Mouse (Mus musculus) right cerebral cortex, adult 18-20 months (tissue): Measurements from ENCODE around the gene Gm20481.
"Not testable (repeated sequence)": the region's sequence is repeated elsewhere in the genome, so short reads cannot be mapped to it uniquely, and the experiment has no call there.

Experiments
- DNase-seq: peaks from one replicate; pipeline ENCODE4 v3.0.0; 2022; ENCODE audit warnings: mixed read lengths

Gm20481 gene

GRCm38 (mm10) chr17:34969822-34970221, at the start of gene Gm20481:
TSS of gene Gm20481 (plus strand) at chr17:34969912.
- not testable (repeated sequence) for DNase-seq

GRCm38 (mm10) chr17:34922939-34923338, 46.8 kb upstream of the Gm20481 start:
- DNase-seq = no peak

- no peak for DNase-seq
These were observed 45.5 kb upstream of the Gm20481 start for GRCm38 (mm10) chr17:34924258-34924657.

DNA sequence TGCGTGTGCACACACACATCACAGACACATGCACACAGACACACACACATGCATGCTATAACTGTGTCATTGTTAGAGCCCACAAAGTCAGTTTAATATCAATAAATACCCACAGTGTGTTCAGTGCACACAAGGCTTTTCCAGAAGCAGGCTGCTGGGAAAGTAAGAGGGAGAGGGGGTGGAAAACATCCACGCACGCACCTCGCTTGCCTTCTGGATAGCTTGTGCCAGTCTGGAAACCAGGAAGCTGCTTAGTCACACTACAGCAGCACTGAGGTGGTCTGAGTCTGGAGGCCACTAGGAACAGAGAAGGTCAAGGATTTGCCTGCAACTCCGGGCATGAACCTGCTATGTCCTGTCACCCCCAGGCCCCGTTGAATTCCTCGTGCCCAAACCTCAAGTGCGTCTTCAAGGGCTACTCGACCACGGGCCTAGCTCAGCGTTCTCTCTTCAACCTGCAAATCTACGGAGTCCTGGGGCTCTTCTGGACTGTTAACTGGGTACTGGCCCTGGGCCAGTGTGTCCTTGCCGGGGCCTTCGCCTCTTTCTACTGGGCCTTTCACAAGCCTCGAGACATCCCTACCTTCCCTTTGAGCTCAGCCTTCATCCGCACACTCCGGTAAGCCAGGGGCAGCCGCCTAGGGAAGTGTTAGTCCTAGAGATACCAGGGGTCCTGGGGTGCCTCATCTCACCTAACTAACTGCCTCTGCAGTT, 42.2 kb upstream of the Gm20481 start:
- DNase-seq = peak; percentile 48

DNA sequence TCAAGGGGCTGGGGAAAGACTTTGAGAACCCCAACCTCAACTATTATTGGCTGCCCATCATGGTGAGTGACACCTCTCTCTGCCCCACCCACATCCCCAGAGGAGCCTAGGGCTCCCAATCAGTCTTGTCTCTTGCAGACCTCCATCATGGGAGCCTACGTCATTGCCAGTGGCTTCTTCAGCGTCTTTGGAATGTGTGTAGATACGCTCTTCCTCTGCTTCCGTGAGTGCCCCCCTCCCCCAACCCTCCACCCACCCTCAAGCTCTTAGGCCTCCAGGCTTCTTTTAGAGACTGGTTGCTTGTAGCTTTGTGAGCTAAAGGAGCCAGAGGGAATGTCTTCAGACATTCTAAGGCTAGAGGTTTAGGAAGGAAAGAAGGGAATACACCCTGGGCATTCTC, 40.9 kb upstream of the Gm20481 start:
- DNase-seq = no peak

- DNase-seq = peak; percentile 99
These were observed 38.5 kb upstream of the Gm20481 start, which contains the start of gene Neu1 for GRCm38 (mm10) chr17:34931061-34931734. TSS of gene Neu1 (plus strand) at chr17:34931253.

GRCm38 (mm10) chr17:34931735-34932098, 38.0 kb upstream of the Gm20481 start:
- DNase-seq = peak; percentile 59

- DNase-seq = no peak
These were observed 37.4 kb upstream of the Gm20481 start for GRCm38 (mm10) chr17:34932287-34932686.

DNA sequence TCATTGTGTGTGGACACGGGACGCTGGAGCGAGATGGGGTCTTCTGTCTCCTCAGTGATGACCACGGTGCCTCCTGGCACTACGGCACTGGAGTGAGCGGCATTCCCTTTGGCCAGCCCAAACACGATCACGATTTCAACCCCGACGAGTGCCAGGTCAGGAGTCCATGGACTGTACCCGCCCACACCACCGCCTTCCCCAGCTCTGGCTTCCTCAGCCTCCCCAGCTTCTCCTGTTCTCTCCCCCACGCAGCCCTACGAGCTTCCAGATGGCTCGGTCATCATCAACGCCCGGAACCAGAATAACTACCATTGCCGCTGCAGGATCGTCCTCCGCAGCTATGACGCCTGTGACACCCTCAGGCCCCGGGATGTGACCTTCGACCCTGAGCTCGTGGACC, 35.7 kb upstream of the Gm20481 start:
- DNase-seq = peak; percentile 48

DNA sequence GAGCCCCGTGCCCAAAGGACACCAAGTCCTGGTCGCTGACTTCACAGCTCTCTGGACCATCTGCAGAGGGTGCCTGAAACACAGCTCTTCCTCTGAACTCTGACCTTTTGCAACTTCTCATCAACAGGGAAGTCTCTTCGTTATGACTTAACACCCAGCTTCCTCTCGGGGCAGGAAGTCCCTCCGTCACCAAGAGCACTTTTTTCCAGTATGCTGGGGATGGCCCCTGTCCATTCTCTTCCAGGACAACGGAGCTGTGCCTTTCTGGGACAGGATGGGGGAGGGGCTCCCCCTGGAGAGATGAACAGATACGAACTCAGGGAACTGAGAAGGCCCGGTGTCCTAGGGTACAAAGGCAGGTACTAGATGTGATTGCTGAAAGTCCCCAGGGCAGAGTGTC, 34.9 kb upstream of the Gm20481 start:
- DNase-seq = no peak

DNA sequence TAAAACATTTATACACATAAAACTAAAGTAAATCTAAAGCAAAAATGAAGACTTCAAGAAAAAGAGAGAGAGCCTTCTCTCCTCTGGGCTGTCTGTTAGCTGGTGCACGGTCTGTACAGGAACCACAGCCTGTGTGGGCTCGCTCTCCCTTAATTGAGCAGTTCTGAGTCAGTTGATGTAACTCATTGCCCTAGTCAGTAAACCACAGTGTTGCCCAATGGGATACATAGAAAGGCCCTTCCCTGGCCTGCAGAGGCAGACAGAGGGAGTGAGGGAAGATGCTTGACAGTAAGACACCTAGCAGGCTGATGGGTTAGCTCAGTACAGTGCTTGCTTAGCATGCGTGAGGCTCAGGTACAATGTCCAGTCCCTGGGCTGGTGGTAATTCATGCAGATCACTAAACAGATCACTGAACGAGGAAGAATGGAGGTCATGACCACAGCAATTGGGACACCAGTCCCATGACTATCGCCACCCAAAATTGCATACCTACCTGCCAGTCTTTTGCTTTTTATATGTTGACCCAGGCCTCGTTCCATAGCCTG, 31.7 kb upstream of the Gm20481 start:
- DNase-seq = no peak

- DNase-seq = no peak
These were observed 28.2 kb upstream of the Gm20481 start for GRCm38 (mm10) chr17:34941344-34942041.

DNA sequence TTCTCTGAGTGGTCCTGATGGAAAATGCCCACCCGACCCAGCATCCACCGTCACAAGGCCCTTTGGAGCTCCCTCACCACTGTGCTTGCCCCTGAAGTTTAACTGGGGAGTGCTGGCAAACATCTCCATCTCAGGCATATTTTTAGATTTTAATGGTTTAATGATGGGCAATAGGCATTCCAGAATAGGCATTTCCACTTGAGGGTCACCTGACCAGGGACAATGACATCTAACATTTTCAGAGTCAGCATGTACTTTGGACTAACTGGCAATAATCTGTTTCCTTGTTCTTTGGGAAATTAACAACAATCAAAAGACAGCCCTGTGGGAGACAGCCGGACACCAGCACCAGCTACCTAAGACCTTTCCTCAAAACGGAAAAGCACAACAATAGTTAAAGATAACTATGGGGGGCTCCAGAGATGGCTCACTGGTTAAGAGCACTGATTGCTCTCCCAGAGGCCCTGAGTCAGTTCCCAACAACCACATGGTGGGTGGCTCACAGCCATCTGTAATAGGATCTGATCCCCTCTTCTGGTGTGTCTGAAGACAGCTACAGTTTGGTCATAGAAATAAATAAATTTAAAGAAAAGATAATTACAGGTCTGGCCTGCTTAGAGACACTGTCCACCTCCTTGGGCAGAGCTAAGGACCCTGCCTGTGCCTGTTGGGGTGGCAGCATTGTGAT, 26.4 kb upstream of the Gm20481 start:
- no peak for DNase-seq

GRCm38 (mm10) chr17:34944362-34944761, 25.4 kb upstream of the Gm20481 start:
- no peak for DNase-seq

DNA sequence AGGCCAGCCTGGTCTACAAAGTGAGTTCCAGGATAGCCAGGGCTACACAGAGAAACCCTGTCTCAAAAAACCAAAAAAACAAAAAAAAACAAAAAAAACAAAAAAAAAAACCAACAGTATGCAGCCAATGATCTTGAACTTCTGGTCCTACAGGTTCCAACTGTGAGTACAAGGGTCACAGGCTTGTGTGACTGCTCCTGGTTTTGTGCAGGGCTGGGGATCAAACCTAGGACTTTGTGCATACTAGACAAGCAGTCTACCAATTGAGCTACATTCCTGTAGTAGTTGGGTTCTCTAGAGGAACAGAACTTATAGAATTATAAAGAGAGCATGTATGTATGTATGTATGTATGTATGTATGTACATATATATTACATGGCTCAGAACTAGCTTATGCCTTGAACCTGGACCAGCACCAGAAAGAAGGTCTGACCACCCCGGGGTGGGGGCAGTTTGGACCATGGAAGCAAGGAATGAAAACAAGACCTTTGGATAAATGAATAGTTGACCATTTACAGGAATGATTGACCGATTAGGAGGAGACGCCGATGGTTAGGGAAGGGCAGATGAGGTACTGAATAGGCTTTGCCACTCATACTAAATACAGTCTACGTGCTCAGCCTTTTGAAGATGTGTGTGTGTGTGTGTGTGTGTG, 23.1 kb upstream of the Gm20481 start:
- no peak for DNase-seq

DNA sequence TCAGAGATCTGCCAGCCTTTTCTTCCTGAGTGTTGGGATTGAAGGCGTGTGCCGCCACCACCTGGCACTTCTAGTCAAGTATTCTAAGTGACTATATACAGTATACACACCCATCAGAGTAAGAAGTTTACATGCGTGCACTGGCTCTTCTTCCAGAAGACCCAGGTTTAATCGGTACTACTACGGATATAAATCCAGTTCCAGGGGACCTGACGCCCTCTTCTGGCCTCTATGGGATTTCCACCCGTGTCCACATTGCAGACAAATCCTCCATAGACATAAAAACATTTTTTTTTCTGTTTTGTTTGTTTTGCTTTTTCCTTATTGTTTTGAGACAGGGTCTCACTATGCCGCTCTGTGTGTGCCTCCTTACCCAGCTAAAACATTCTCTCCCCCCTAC, 22.1 kb upstream of the Gm20481 start:
- no peak for DNase-seq

DNA sequence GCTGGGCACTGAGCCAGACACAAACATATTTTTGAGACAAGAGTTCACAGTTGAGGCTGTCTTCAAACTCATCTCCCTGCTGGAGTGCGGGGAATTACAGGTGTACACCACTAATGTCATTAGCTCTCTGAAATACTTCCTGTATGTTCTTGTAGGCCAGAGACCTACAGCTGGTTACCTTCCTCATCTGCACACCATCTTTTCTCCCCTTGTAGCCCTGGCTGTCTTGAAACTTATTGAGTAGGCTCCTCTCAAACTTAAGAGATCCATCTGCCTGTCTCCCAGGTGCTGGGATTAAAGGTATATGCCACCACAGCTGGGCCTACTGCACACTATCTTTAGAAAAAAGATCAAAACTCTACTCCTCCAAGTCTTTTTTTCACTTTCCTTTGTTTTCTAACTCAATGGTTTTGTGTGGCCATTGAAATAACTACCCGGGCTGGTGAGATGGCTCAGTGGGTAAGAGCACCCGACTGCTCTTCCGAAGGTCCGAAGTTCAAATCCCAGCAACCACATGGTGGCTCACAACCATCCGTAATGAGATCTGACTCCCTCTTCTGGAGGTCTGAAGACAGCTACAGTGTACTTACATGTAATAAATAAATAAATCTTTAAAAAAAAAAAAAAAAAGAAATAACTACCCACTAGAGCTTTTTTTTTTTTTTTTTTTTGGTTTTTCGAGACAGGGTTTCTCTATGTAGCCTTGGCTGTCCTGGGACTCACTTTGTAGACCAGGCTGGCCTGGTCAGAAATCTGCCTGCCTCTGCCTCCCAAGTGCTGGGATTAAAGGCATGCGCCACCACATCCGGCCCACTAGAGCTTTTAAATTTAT, 20.8 kb upstream of the Gm20481 start:
- DNase-seq = not testable (repeated sequence)

- DNase-seq = no peak
These were observed 20.2 kb upstream of the Gm20481 start for GRCm38 (mm10) chr17:34949553-34949969.

DNA sequence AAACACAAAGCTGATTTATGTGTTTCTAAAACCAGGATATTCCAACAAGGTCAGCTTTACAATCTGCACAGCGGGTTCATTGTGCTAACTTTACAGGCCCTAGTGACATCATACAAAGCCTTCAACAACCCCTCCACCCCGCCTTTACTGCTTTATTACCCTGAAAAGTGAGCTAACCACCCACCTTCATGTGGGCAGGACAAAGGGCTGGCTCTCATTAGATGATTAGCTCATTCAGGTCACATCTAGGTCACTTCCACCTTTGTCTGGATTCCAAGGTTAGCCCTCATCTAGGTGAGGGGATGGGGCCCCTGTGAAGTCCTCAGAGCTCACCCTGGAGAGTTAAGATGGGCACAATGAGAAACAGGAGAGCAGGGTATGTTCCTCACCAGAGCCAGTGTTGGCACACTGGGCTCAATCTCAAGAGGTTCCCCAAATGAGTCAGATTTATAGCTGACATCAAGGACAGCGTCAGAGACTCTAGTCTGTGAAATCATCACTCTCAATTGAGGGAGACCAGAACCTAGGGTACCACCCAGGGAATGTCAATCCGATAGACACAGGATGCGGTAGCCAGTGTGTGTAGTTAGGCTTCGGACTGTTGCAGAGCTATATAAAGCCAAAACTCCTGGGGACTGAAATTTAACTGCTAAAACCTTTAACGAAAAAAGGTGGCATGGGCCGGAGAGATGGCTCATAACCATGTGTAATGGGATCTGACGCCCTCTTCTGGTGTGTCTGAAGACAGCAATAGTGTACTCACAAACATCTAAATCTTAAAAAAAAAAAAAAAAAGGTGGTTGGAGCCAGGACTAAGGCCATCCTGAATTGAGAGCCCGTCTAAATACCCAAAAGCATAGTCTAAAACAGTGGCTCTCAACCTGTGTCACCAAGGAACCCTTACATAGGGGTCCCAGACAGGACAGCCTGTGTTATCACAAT, 18.9 kb upstream of the Gm20481 start:
- DNase-seq = no peak
